Mouse (Mus musculus): ENCODE measurements around the gene Ttc24. TPM values are rescaled to one million over a fixed set of nuclear protein-coding genes. Genes with fewer than 3 reads are reported as not detected.

The Ttc24 gene
- polyA plus RNA-seq, 1 experiment from 2014 or later: not detected

DNA sequence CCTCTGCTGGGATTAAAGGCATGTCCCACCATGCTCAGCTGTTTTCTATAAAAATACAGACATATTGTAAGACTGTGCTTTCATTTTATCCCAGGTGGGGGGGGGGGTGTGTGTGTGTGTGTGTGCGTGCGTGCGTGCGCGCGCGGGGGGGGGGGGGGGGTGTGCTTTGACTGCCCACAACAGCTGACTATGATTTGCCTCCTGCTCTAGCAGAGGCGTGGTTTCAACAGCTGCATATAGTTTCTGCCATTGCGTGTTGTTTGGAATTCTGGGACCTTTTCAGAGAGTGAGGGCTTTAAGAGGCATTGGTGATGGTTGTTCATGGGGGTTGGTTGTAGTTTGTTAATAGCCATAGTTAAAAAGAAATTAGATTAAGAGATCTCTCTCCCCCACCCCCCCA lies 7.4 kb upstream of the Ttc24 start:
- Histone ChIP-seq H3K4me1 (ENCODE audit: control insufficient read depth, insufficient read depth, low read length) (no peaks in the 10 kb centered on the region), H3K27me3 (ENCODE audit: control insufficient read depth, insufficient read depth, low read length) (no peaks in the 10 kb centered on the region), H3K9me3 (ENCODE audit: control insufficient read depth, low read length) (no peaks in the 10 kb centered on the region), H3K9ac (replicated peaks; ENCODE audit: low read length) (no peak overlapping the region), H3K36me3 (ENCODE audit: control insufficient read depth, insufficient read depth, low read length) (peaks cover 10% of the 10 kb centered on the region; the same call in 1 of the 2 replicates), H3K27ac (replicated peaks; ENCODE audit: low read depth, low read length) (no peak overlapping the region), H3K4me2 (ENCODE audit: low read length) (no peak overlapping the region), H3K4me3 (replicated peaks; ENCODE audit: low read depth, low read length) (no peak overlapping the region)
- WGBS: 95% methylated on average over 6 of the region's 9 CpGs
- DNase-seq: no peak
- no peak for ATAC-seq (ENCODE audit: low FRiP score, low TSS enrichment)

DNA sequence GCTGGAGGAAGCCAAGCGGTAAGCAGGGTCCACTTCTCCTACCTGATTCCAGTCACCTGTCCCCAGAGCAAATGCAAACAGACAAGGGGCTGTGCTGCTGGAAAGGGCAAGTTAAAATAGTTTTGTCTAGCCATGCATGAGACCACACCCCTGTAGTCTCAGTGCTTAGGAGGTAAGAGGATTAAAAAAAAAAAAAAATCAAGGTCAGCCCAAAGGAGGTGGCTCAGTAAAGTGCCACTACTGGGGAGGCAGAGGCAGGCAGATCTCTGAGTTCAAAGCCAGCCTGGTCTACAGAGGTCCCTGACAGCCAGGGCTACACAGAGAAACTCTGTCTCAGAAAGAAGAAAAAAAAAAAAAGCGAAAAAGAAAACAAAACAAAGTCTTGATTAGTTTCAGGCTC lies 5.9 kb upstream of the Ttc24 start:
- Histone ChIP-seq H3K4me1 (ENCODE audit: control insufficient read depth, insufficient read depth, low read length) (no peaks in the 10 kb centered on the region), H3K27ac (replicated peaks; ENCODE audit: low read depth, low read length) (no peak overlapping the region), H3K27me3 (ENCODE audit: control insufficient read depth, insufficient read depth, low read length) (no peaks in the 10 kb centered on the region), H3K36me3 (ENCODE audit: control insufficient read depth, insufficient read depth, low read length) (no peaks in the 10 kb centered on the region; the same call in 1 of the 2 replicates), H3K9ac (replicated peaks; ENCODE audit: low read length) (no peak overlapping the region), H3K9me3 (ENCODE audit: control insufficient read depth, low read length) (no peaks in the 10 kb centered on the region), H3K4me2 (ENCODE audit: low read length) (no peak overlapping the region), H3K4me3 (replicated peaks; ENCODE audit: low read depth, low read length) (no peak overlapping the region)
- ATAC-seq (ENCODE audit: low FRiP score, low TSS enrichment): no peak
- WGBS: 94% methylated on average over 2 of the region's 2 CpGs
- no peak for DNase-seq

DNA sequence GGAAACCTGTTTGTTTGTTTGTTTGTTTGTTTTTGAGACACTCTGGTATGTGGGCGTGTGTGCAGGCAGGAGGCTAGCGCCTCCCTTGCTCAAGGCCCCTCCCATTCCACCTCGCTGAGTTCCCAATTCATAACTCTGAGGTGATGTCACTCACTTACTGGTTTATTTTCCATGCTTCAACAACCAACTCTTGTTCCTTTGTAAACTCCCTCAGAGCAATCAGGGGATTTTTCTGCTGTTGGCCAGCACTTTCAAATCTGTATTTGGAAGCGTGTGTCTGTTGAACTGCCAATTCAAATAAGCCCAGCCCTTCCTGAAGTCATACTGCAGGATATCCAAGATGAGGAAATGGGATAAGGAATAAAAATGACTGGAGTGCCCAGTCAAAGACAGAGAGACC lies 4.6 kb upstream of the Ttc24 start:
- H3K4me1 ChIP-seq (ENCODE audit: control insufficient read depth, insufficient read depth, low read length): no peaks in the 10 kb centered on the region
- DNase-seq: peak; percentile 5
- no peak overlapping the region for H3K9ac ChIP-seq (replicated peaks; ENCODE audit: low read length)
- no peaks in the 10 kb centered on the region for H3K9me3 ChIP-seq (ENCODE audit: control insufficient read depth, low read length)
- ATAC-seq (ENCODE audit: low FRiP score, low TSS enrichment): no peak
- no peaks in the 10 kb centered on the region for H3K27me3 ChIP-seq (ENCODE audit: control insufficient read depth, insufficient read depth, low read length)
- H3K4me2 ChIP-seq (ENCODE audit: low read length): peak overlapping the region; percentile 82
- 19% methylated on average over 4 of the region's 4 CpGs for WGBS
- H3K36me3 ChIP-seq (ENCODE audit: control insufficient read depth, insufficient read depth, low read length): no peaks in the 10 kb centered on the region
- no peak overlapping the region for H3K27ac ChIP-seq (replicated peaks; ENCODE audit: low read depth, low read length)
- H3K4me3 ChIP-seq (replicated peaks; ENCODE audit: low read depth, low read length): peak overlapping the region; percentile 41

DNA sequence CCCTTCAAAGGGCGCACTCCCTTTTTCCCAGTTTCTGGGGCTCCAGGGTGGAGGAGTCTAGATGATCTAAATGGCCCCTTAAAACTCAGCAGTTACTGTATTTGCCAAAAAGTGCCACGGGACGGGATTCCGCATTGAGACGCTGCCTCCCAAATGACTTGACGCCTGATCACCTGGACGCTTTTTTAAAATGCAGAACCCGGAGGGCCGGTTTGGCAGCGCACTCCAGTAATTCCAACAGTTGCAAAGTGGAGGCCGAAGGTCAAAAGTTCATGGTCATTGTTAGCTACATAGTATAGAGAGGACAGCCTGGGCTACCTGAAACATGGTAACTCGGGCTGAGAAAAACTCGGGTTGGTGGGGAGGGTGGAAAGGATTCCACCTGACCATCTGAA lies 4.1 kb upstream of the Ttc24 start:
- whole genome bisulfite sequencing: 3% methylated on average over 13 of the region's 13 CpGs
- ATAC-seq (ENCODE audit: low FRiP score, low TSS enrichment): no peak
- H3K9ac ChIP-seq (replicated peaks; ENCODE audit: low read length): 0 out of 2 replicates have a peak overlapping the region, but pooled peaks have one; percentile 9

DNA sequence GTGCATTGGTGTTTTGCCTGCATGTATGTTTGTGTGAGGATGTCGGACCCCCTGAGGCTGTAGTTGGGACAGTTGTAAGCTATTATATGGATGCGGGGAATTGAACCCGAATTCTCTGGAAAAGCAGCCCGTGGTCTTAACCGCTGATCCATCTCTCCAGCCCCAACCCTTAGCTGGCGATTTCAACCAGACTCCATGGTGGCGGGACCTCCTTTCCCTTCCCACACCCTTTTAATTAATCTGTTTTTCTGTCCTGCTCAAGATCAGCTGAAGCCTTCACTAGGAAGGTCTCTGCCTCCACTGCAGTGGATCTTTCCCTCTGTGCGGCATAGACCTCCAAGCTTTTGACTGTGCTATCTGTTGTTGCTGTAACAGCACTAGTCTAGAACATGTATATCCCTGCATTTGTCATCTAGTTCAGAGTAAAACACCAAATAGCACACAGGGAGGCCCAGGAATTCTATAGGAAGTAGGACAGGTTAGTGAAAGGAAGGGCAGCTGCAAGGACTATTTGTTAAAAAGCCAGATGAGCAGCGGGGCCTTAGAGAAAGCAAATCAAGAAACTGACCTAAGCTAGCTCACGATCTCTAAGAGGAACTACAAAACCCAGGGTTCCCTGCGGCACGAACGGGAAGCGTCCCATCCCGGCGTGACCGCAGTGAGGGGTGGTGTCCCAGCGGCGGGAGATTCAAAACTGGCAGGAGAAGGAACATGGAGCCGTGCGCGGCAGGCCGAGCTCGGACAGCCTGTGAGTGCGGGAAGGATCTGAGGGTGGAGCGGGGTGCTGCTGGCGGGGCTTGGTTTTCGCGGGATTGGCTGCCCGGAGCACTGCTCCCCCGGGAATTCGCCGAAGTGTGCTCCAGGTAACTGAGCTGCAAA lies 3.5 kb upstream of the Ttc24 start, which contains the start of gene Iqgap3:
Gene Iqgap3 (plus strand): TSS at position 627 of the 879 bp plus-strand sequence.
- peak within 1 kb of the TSS; percentile 41 for H3K4me3 ChIP-seq (replicated peaks; ENCODE audit: low read depth, low read length)
- WGBS: 19% methylated on average over 33 of the region's 33 CpGs
- ATAC-seq (ENCODE audit: low FRiP score, low TSS enrichment) (peak; percentile 86), DNase-seq (peak; percentile 98)
- peak within 1 kb of the TSS; percentile 27; the same call in 1 of the 2 replicates for H3K27ac ChIP-seq (replicated peaks; ENCODE audit: low read depth, low read length)
- no peaks in the 10 kb centered on the region for H3K27me3 ChIP-seq (ENCODE audit: control insufficient read depth, insufficient read depth, low read length)
- peak within 1 kb of the TSS; percentile 82 for H3K4me2 ChIP-seq (ENCODE audit: low read length)
- H3K9ac ChIP-seq (replicated peaks; ENCODE audit: low read length): peak within 1 kb of the TSS; percentile 9; the same call in 1 of the 2 replicates
- H3K36me3 ChIP-seq (ENCODE audit: control insufficient read depth, insufficient read depth, low read length): no peaks in the 10 kb centered on the region
- no peaks in the 10 kb centered on the region for H3K9me3 ChIP-seq (ENCODE audit: control insufficient read depth, low read length)
- no peaks in the 10 kb centered on the region for H3K4me1 ChIP-seq (ENCODE audit: control insufficient read depth, insufficient read depth, low read length)

More for the DNA sequence above, 4.1 kb upstream of the Ttc24 start:
- Histone ChIP-seq H3K4me2 (ENCODE audit: low read length) (peak overlapping the region; percentile 82), H3K27me3 (ENCODE audit: control insufficient read depth, insufficient read depth, low read length) (no peaks in the 10 kb centered on the region), H3K9me3 (ENCODE audit: control insufficient read depth, low read length) (no peaks in the 10 kb centered on the region), H3K36me3 (ENCODE audit: control insufficient read depth, insufficient read depth, low read length) (no peaks in the 10 kb centered on the region), H3K4me3 (replicated peaks; ENCODE audit: low read depth, low read length) (peak overlapping the region; percentile 41), H3K27ac (replicated peaks; ENCODE audit: low read depth, low read length) (no peak overlapping the region), H3K4me1 (ENCODE audit: control insufficient read depth, insufficient read depth, low read length) (no peaks in the 10 kb centered on the region)
- DNase-seq: no peak

DNA sequence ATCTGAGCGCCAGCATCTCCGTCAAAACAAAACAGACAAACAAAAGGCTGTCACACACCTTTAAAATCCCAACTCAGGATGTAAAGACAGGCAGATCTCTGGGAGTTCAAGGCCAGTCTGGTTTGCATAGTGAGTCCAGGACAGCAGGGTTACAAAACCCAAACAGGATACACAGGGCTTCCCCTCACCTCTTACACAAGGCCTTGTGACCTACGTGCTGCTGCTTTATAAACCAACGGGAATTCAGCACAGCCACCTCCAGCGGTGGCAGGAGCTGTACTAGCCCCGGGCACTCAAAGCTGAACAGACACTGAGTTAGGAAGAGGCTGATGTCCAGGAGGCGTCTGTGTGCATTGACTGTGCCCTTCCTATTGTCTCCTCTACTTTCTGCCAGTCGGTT lies 663 bp downstream of the Ttc24 start:
- no peak overlapping the region for H3K9ac ChIP-seq (replicated peaks; ENCODE audit: low read length)
- no peak overlapping the region for H3K4me2 ChIP-seq (ENCODE audit: low read length)
- DNase-seq: no peak
- H3K27ac ChIP-seq (replicated peaks; ENCODE audit: low read depth, low read length): no peak overlapping the region
- H3K27me3 ChIP-seq (ENCODE audit: control insufficient read depth, insufficient read depth, low read length): no peaks in the 10 kb centered on the region
- H3K36me3 ChIP-seq (ENCODE audit: control insufficient read depth, insufficient read depth, low read length): no peaks in the 10 kb centered on the region
- 33% methylated on average over 8 of the region's 8 CpGs for WGBS
- no peak for ATAC-seq (ENCODE audit: low FRiP score, low TSS enrichment)
- H3K9me3 ChIP-seq (ENCODE audit: control insufficient read depth, low read length): no peaks in the 10 kb centered on the region
- H3K4me1 ChIP-seq (ENCODE audit: control insufficient read depth, insufficient read depth, low read length): no peaks in the 10 kb centered on the region
- no peak overlapping the region for H3K4me3 ChIP-seq (replicated peaks; ENCODE audit: low read depth, low read length)

DNA sequence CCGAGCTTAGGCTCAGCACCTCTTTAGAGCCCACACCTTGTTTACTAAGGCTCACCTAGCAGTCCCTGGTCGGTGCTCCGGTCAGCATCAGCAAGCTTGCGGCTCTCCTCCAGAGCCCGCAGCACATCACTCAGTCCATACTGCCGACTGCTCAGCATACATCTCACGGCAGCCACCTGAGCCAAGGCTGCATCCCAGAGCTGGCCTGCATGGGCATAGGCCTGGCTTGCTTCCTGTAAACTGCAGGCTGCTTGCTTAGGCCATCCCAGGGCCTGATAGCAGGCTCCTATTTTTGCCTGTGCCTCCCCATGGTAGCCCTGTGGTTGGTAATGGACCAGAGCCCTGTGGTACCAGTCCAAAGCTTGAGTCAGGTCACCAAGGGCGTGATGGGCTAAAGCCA lies 3.3 kb downstream of the Ttc24 start:
- Histone ChIP-seq H3K36me3 (ENCODE audit: control insufficient read depth, insufficient read depth, low read length) (no peaks in the 10 kb centered on the region), H3K27me3 (ENCODE audit: control insufficient read depth, insufficient read depth, low read length) (no peaks in the 10 kb centered on the region), H3K4me3 (replicated peaks; ENCODE audit: low read depth, low read length) (no peak overlapping the region), H3K4me1 (ENCODE audit: control insufficient read depth, insufficient read depth, low read length) (no peaks in the 10 kb centered on the region), H3K4me2 (ENCODE audit: low read length) (no peak overlapping the region), H3K27ac (replicated peaks; ENCODE audit: low read depth, low read length) (no peak overlapping the region), H3K9ac (replicated peaks; ENCODE audit: low read length) (no peak overlapping the region), H3K9me3 (ENCODE audit: control insufficient read depth, low read length) (no peaks in the 10 kb centered on the region)
- DNase-seq (no peak), ATAC-seq (ENCODE audit: low FRiP score, low TSS enrichment) (no peak)
- WGBS: 80% methylated on average over 8 of the region's 8 CpGs

DNA sequence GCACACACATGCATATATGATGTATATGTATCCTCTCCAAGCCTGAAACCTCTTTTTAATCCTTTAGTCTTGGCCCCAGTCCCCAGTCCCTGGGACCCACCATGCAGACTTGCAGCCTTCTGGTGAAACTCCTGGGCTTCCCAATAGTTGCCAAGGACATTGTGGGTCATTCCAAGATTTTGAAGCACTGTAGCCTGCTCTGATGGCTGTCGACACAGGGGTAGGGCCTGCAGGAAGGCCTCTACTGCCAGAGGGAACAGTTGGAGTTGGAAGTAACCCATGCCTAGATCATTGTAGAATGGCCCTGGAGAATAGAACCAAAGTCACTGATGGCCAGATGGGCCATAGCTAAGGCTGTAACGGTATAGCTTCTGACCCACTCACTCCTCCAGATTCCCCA lies 3.8 kb downstream of the Ttc24 start:
- 72% methylated on average over 2 of the region's 2 CpGs for WGBS
- no peak for ATAC-seq (ENCODE audit: low FRiP score, low TSS enrichment)

DNA sequence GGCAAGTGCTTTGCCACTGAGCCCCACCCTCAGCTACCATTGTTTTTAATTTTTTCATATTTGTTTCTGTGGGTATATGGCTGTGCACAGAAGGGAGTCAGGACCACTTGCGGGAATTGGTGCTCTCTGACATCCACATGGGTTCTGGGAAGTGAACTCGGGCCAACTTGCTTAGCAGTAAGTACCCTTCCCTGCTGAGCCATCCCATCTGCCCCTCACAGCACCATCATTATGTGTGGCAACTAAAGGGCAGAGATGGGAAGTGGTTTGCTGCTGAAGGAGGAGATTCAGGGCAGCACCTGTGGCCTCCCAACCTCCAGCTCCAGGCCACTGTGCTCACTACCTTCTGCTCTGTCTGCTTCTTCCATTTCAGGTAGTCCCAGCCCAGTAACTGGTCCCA lies 4.5 kb downstream of the Ttc24 start:
- Histone ChIP-seq H3K27ac (replicated peaks; ENCODE audit: low read depth, low read length) (no peak overlapping the region), H3K36me3 (ENCODE audit: control insufficient read depth, insufficient read depth, low read length) (no peaks in the 10 kb centered on the region)
- WGBS: 74% methylated on average over 2 of the region's 2 CpGs

More for the DNA sequence above, 3.8 kb downstream of the Ttc24 start:
- Histone ChIP-seq H3K4me1 (ENCODE audit: control insufficient read depth, insufficient read depth, low read length) (no peaks in the 10 kb centered on the region), H3K4me3 (replicated peaks; ENCODE audit: low read depth, low read length) (no peak overlapping the region), H3K9ac (replicated peaks; ENCODE audit: low read length) (no peak overlapping the region), H3K36me3 (ENCODE audit: control insufficient read depth, insufficient read depth, low read length) (no peaks in the 10 kb centered on the region), H3K9me3 (ENCODE audit: control insufficient read depth, low read length) (no peaks in the 10 kb centered on the region), H3K4me2 (ENCODE audit: low read length) (no peak overlapping the region), H3K27me3 (ENCODE audit: control insufficient read depth, insufficient read depth, low read length) (no peaks in the 10 kb centered on the region), H3K27ac (replicated peaks; ENCODE audit: low read depth, low read length) (no peak overlapping the region)
- no peak for DNase-seq

More for the DNA sequence above, 4.5 kb downstream of the Ttc24 start:
- H3K27me3 ChIP-seq (ENCODE audit: control insufficient read depth, insufficient read depth, low read length): no peaks in the 10 kb centered on the region
- no peak overlapping the region for H3K4me2 ChIP-seq (ENCODE audit: low read length)
- no peak for DNase-seq
- H3K9me3 ChIP-seq (ENCODE audit: control insufficient read depth, low read length): no peaks in the 10 kb centered on the region
- no peaks in the 10 kb centered on the region for H3K4me1 ChIP-seq (ENCODE audit: control insufficient read depth, insufficient read depth, low read length)
- no peak overlapping the region for H3K4me3 ChIP-seq (replicated peaks; ENCODE audit: low read depth, low read length)
- no peak for ATAC-seq (ENCODE audit: low FRiP score, low TSS enrichment)
- no peak overlapping the region for H3K9ac ChIP-seq (replicated peaks; ENCODE audit: low read length)
